Mouse (Mus musculus): ENCODE results near the gene Zfp410.

Zfp410 gene

GRCm38 (mm10) chr12:84361555-84362489 is 45.2 kb downstream of the Zfp410 start, which contains the start of the genes Coq6 and Fam161b:
TSS of gene Coq6 (plus strand) at chr12:84361657.
TSS of gene Fam161b (minus strand) at chr12:84361833.
- under 1% methylated on average over 51 of the region's 51 CpGs for WGBS

- WGBS: 55% methylated on average over 2 of the region's 2 CpGs
These were observed 46.2 kb downstream of the Zfp410 start for GRCm38 (mm10) chr12:84362872-84363271.

DNA sequence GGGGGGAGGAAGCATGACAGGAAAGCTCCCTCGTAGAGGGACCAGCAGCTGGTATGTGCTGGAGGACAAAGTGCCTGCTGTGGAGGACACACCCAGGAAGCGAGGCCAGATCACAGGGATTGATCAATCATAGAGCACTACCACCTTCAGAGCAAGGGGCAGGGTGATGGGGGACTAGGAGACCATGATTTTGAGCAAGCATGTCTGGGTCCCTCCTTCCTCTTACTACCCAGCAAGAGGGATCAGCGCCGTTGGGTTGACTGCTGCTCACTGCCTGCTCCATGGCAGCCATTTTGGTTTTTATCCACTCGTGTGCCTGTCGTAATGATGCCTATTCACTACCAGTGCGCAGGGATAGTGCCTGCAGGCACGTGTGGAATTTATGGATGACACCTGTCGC is 47.6 kb downstream of the Zfp410 start:
- WGBS: 82% methylated on average over 9 of the region's 9 CpGs

- WGBS: 95% methylated on average over 6 of the region's 6 CpGs
These were observed 48.5 kb downstream of the Zfp410 start for GRCm38 (mm10) chr12:84365137-84365536.

GRCm38 (mm10) chr12:84366971-84367370 is 50.3 kb downstream of the Zfp410 start:
- WGBS: 75% methylated on average over 9 of the region's 9 CpGs

DNA sequence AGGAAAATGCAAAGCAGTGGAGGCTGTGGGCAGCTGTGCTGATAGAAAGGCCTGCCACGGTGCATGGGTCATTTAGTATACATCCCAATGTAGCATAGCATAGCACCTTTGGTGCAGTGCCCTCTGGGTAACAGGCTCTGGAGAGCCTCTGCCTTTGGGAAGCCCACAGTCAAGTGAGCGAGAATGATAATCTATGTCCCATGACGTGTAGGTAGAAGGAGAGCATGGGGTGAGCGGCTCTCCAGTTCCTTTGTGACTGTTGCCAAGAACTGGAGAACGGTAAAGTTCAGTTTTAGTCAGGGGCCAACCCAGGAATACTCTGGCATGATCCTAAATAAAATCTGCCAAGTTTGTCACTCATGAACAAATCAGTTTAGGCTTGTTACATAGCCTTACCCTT is 55.0 kb downstream of the Zfp410 start:
- 88% methylated on average over 5 of the region's 5 CpGs for WGBS

GRCm38 (mm10) chr12:84373831-84374481 is 57.3 kb downstream of the Zfp410 start:
- 70% methylated on average over 6 of the region's 6 CpGs for WGBS

DNA sequence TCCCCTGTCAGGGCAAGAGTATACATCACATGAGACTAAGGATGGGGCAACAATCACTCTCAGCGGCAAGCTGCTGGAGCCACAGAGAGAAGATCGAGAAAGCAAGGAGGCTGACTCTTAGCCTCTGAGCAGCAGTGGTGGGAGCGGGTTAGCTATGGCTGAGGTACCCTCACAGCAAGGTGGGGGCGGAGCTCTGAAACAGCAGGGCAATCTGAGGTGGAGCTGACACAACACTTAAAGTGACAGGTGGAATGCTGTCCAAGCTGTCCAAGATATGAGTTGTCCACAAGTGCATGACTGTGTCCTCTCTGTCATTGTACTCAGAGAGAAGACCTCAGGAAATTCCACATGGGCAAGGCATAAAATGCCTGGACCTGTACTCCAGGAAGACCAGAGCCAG is 65.7 kb downstream of the Zfp410 start:
- WGBS: 91% methylated on average over 4 of the region's 4 CpGs

DNA sequence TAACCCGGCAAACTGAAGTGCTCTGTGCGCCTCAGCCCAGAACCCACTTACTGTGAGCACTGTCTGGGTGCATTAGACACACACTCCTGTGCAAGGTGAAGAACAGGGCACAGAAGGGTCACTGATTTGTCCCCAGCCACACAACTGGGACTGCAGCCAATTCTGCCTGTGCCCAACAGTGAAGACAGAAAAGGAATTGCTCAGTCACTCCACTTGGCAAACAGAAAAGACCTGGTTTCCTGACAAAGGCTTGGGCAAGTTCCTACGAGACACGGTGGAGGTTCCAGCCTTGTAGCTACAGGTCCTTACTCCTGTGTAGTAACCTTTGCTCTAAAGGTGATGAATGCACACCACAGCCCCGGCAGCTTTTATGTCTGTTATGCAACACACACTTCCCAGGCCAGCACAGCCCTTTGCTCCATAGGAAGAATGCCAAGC is 68.0 kb downstream of the Zfp410 start:
- WGBS: 60% methylated on average over 5 of the region's 5 CpGs

DNA sequence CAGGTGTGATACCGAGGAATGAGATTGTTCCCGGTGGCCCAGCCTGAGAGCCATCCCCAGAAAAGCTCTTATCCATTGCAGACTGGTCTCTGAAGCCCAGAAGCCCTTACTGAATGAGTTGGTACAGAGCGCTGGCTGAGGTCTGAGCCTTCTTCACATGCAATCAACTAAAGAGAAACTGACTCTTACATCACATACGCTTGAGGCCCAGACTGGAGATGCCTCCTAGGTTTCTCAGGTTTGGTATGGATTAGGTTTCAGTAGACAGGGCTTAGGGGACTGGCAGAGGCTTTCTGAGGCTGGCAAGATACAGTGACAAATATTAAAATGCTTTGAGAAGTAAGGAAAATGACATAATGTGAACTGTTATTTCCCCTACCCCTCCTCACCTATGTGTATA is 68.8 kb downstream of the Zfp410 start:
- 89% methylated on average over 4 of the region's 4 CpGs for WGBS

DNA sequence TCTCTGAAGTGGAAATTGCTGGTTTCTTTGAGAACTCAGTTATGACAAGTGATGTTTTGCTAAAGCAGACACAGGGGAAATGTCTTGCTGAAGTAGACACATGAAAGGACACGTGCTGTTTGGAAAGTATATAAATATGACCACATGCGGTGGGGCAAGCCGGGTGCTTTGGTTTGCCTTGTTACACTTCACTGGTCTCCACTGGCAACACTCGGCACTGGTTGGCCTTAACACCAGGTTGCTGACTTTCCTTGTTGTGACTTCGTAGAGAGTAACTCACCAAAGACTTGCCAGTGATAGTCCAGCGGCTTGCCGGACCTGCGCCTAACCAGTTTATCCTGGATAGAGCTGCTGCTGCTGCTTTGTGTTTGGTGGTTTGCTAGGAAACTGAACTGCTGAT is 71.4 kb downstream of the Zfp410 start:
- WGBS: 78% methylated on average over 8 of the region's 8 CpGs

DNA sequence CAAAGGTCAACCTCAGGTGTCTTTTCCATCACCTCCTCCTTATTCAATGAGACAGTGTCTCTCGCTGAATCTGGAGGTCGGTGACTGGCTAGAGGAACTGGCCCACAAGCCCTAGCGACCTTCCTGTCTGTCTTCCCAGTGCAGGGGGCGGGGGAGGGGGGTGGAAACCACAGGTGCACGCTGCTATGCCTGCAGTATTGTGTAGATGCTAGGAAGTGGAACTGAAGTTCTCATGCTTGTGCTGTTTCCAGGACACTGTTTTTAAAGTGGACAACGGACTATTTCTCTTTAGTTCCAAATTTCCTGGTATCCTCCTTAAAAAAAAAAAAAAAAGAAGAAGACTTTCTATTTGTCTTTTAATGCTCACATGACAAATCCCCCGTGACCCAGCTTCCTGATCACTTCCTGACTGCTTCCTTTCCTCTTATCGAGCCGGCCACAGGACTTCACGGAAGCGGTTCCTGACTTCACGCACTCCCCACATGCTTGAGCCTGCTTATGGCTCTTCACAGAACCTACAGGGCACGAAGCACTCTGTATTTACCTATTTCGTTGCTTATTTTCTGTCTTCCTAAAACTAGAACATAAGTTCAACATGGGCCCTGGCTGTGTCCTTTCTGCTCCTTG is 72.2 kb downstream of the Zfp410 start:
- 70% methylated on average over 14 of the region's 14 CpGs for WGBS

DNA sequence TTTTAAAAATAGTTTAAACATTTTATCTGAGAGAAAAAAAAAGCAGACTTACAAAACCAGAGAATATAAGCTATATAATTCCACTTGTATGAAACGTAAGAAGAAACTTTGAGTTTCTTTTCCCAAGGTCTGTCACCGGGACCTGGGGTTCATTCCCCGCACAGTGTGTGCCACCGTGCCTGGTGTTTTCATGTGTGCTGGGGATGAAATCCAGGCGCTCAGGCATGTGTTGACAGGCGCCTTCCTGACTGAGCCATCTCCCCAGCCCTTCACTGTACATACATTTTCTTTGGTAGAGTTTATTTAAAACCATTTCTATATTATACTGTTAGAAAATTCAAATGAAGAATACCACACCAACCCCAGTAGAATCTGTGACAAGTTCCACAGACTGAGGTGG is 73.7 kb downstream of the Zfp410 start:
- 88% methylated on average over 6 of the region's 6 CpGs for WGBS

DNA sequence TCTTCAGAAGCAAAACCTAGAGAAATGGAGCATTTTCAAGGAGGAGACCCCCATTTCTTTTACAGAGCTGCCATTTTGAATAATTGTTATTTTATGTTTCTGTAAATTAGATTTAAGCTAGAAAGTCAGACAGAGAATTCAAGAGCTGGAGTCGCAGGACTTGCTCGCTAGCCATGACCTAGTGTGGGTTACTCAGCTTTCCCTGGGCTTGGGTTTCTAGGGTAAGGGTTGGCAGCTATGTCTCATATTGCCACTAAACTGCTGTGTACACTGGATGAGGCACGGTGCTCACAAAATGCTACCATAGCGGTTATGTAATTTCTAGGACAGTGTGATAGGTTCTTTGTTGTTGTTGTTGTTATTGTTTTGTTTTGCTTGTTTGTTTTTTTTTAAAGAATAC is 76.0 kb downstream of the Zfp410 start:
- 99% methylated on average over 4 of the region's 4 CpGs for WGBS
